Mouse (Mus musculus) stomach, postnatal 0 days (tissue): ENCODE data around the gene Rhobtb1.

Experiments used
- CTCF ChIP-seq: IDR thresholded peaks from 2 replicates; pipeline ENCODE4 v1.5.1; 2016; ENCODE audit warnings: antibody characterized with exemption, low read depth, mild to moderate bottlenecking, moderate library complexity
- EP300 ChIP-seq: optimal IDR thresholded peaks from 2 replicates; pipeline ENCODE3; 2016; ENCODE audit warnings: antibody characterized with exemption

DNA sequence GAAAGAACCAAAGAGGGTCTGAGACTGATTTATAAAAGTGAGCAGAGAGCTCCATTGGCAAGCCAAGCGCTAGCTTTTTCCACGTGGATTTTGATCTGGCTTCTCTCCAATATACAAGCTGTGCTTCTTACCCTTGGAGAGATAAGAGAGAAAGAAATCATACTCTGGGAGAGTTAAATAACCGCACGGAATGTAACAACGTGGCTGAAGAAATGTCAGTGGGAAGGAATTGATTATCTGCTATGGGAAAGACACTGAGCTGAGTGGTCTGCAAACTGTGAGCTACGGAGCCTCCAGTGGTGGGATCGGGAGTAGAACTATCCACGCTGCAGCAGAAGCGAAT is 46.4 kb upstream of the Rhobtb1 start:
- TF ChIP-seq EP300: no peak
- no peak for TF ChIP-seq CTCF
